Mouse (Mus musculus) bone marrow, adult 2 months (tissue): ENCODE results near the gene Rad51b. TPM values are rescaled to one million over a fixed set of nuclear protein-coding genes. Genes with fewer than 3 reads are reported as not detected.

Source experiments
- H3K27ac ChIP-seq: fragments of 200-500 bp; 2 replicates; pipeline ENCODE4 v1.5.1; 2012; ENCODE audit warnings: low read depth, mild to moderate bottlenecking, control low read depth, inconsistent platforms, low read length; ENCODE audit not compliant: control insufficient read depth, poor library complexity, insufficient read depth
- H3K4me1 ChIP-seq: fragments of 200-500 bp; 2 replicates; pipeline ENCODE4 v1.6.1; 2011; ENCODE audit warnings: low read length; ENCODE audit not compliant: control insufficient read depth, insufficient read depth
- H3K4me3 ChIP-seq: fragments of 200-500 bp; replicated peaks from 2 replicates; pipeline ENCODE3; 2011; ENCODE audit warnings: mild to moderate bottlenecking, low read depth, low read length, control low read depth; ENCODE audit not compliant: control insufficient read depth
- CTCF ChIP-seq: fragments of 200-500 bp; IDR thresholded peaks from 2 replicates; pipeline ENCODE4 v1.5.1; 2011; ENCODE audit warnings: low read length, control low read depth; ENCODE audit not compliant: control insufficient read depth, insufficient read depth
- POLR2A ChIP-seq: fragments of 200-500 bp; IDR thresholded peaks from 2 replicates; pipeline ENCODE4 v1.6.1; 2011; ENCODE audit warnings: low read depth, mild to moderate bottlenecking, control low read depth, low read length, borderline replicate concordance; ENCODE audit not compliant: control insufficient read depth
- WGBS: fragments of 180-500 bp; shearing (Covaris S2); methylation state at CpG from one replicate; pipeline ENCODE4 v1.1.7; 2018; 5-methylcytosine and 5-hydroxymethylcytosine counted together
- polyA plus RNA-seq: library from polyadenylated mRNA; stranded (reverse); fragments of >200 nt; gene quantifications from 2 replicates; pipeline ENCODE4 v1.2.4, GENCODE M21; 2011; ENCODE audit warnings: low replicate concordance; ENCODE audit not compliant: missing spikeins, insufficient read depth, insufficient read length

Gene Rad51b
- polyA plus RNA-seq, 1 experiment, result 2.3 TPM

DNA sequence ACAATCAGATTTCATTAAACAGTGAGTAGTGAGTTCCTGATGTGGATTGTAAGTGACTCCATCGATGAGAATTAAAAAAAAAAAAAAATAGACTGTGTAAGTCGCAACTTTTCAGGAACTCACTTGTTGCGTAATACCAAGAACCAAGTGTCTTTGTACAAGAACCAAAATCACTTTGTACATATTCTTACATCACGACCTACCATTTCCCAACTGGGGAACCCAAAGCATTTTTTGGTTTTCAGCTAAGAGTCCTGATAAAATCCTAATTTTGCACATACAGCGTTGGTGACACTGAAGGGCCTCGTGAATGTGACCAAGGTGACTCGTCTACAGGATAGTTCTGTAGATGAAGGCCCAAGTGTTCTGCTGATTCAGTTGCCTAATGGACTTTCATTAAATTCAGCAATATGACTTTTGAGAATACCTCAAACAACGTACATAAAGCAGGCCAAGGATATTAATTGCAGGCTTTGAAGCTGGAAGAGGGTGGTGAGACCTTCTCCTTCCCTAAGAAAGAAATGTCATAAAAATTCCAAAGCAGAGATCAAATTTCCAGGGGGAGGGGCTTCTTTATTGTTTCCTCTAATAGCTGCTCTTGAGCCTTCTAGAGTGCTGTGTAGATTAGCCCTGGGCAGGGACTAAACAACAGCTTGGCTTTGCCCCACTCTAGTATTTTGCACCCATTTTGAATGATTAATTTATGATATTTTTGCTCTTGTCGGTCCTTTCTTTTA, 316.9 kb downstream of the Rad51b start:
- WGBS, result 41% methylated on average over 9 of the region's 9 CpGs
- H3K4me1 ChIP-seq, result peaks cover 8% of the 10 kb centered on the region
- H3K27ac ChIP-seq, result no peak overlapping the region
- TF ChIP-seq POLR2A, result no peak
- TF ChIP-seq CTCF, result no peak
- no peak overlapping the region for H3K4me3 ChIP-seq

DNA sequence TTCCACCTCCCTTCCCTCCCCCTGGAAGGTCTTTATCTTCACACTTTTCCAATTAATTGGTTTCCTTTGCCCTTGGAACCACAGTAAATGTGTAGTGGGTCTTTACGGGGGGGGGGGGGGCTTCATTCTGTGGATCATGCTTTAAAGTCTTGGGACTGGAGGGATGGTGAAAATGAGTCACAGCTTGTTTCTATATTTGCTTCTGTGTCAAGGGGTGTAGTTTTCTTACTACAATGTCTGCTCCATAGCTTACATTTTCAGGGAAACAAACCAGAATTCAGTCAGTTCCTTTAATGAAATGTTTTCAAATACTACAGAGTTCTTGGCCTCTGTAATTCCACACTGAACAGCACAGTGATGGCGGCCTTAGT, 317.5 kb downstream of the Rad51b start:
- 81% methylated on average over 2 of the region's 2 CpGs for WGBS
- TF ChIP-seq POLR2A, result no peak
- no peak for TF ChIP-seq CTCF
- H3K4me1 ChIP-seq, result peaks cover 8% of the 10 kb centered on the region
- no peak overlapping the region for H3K27ac ChIP-seq
- no peak overlapping the region for H3K4me3 ChIP-seq

GRCm38 (mm10) chr12:79615717-79616316, 318.7 kb downstream of the Rad51b start:
- no peak for TF ChIP-seq CTCF
- TF ChIP-seq POLR2A, result no peak
- WGBS, result 78% methylated on average over 5 of the region's 5 CpGs
- H3K27ac ChIP-seq, result no peak overlapping the region
- H3K4me3 ChIP-seq, result no peak overlapping the region
- peaks cover 7% of the 10 kb centered on the region for H3K4me1 ChIP-seq

- 82% methylated on average over 1 of the region's 1 CpGs for WGBS
- TF ChIP-seq POLR2A (no peak), CTCF (0 out of 2 replicates have a peak, but pooled peaks have one; percentile 23)
- Histone ChIP-seq H3K27ac (no peak overlapping the region), H3K4me3 (no peak overlapping the region), H3K4me1 (no peaks in the 10 kb centered on the region; the same call in 1 of the 2 replicates)
Measured at GRCm38 (mm10) chr12:79619009-79619408, 321.9 kb downstream of the Rad51b start.

GRCm38 (mm10) chr12:79620693-79621092, 323.6 kb downstream of the Rad51b start:
- Histone ChIP-seq H3K4me3 (no peak overlapping the region), H3K27ac (no peak overlapping the region), H3K4me1 (peaks cover 2% of the 10 kb centered on the region; the same call in 1 of the 2 replicates)
- WGBS, result 91% methylated on average over 5 of the region's 5 CpGs
- TF ChIP-seq POLR2A, result no peak
- no peak for TF ChIP-seq CTCF

GRCm38 (mm10) chr12:79623308-79623707, 326.2 kb downstream of the Rad51b start:
- H3K27ac ChIP-seq, result no peak overlapping the region

GRCm38 (mm10) chr12:79625699-79626554, 328.8 kb downstream of the Rad51b start:
- Histone ChIP-seq H3K4me3 (no peak overlapping the region), H3K27ac (peak overlapping the region; percentile 37; the same call in 1 of the 2 replicates), H3K4me1 (peaks cover 3% of the 10 kb centered on the region; the same call in 1 of the 2 replicates)
- no peak for TF ChIP-seq CTCF
- TF ChIP-seq POLR2A, result no peak
- WGBS, result 32% methylated on average over 7 of the region's 7 CpGs

More at GRCm38 (mm10) chr12:79623308-79623707, 326.2 kb downstream of the Rad51b start:
- WGBS, result 77% methylated on average over 1 of the region's 1 CpGs
- Histone ChIP-seq H3K4me3 (no peak overlapping the region), H3K4me1 (peaks cover 3% of the 10 kb centered on the region; the same call in 1 of the 2 replicates)
- no peak for TF ChIP-seq CTCF
